Mouse (Mus musculus) liver, embryonic 14.5 days (tissue): ENCODE measurements around the gene Ppp1r16b.

ENCODE experiments used
- CTCF ChIP-seq: IDR thresholded peaks from 2 replicates; pipeline ENCODE4 v1.5.1; 2016; ENCODE audit warnings: antibody characterized with exemption, low read depth, control low read depth
- EP300 ChIP-seq: IDR thresholded peaks from 2 replicates; pipeline ENCODE4 v1.6.1; 2016; ENCODE audit warnings: antibody characterized with exemption, low read depth

GRCm38 (mm10) chr2:158762339-158762738 is 97.1 kb downstream of the Ppp1r16b start:
- TF ChIP-seq CTCF (no peak), EP300 (no peak)
